Mouse (Mus musculus) NIH3T3 (cell line): ENCODE results near the gene Serpini2.
"Not testable (repeated sequence)": the region's sequence is repeated elsewhere in the genome, so short reads cannot be mapped to it uniquely, and the experiment has no call there.

Experiments
- DNase-seq: peaks from one replicate; pipeline ENCODE4 v3.0.0-alpha.2; 2012; ENCODE audit warnings: low read depth

The Serpini2 gene

GRCm38 (mm10) chr3:75269978-75270377 lies at the start of gene Serpini2:
Serpini2 (minus strand) TSS chr3:75270078.
- DNase-seq: no peak

GRCm38 (mm10) chr3:75308861-75309260 lies 39.0 kb upstream of the Serpini2 start:
- DNase-seq: no peak

DNA sequence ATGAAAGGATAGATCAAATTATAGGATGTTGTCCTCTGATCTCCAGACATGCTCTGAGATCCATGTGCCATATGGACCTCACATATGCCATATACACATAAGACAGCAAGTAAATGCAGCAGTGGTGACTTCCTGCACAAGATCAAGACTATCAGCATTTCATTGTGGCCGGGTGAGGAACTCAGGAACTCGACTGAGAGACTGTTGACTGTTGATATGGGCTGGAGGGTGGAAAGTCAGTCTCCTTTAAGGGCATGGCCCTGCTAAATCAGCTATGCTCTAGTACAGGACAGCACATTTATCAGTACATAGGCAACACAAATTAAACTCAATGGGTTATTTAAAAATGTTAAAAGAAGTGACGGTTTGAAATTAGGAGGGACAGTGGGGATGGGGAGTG lies 38.4 kb upstream of the Serpini2 start:
- no peak for DNase-seq

DNA sequence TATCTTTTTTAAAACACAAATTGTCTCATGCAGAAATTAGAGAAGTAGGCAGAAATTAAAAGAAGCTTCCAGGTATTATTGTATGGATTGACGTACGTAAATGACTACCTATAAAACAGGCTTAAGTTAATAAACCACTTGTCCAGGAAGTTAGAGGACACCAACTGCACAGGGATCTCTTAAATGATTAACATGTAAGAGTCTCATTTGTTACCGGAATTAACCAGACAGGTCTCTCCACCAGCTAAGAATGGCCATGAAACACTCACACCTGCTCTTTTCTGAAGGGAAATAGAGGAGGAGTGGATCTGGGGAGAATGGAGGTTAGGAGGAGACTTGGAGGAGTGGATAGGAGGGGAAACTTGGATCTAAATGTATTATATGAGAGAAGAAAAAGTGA lies 35.7 kb upstream of the Serpini2 start:
- DNase-seq: no peak

DNA sequence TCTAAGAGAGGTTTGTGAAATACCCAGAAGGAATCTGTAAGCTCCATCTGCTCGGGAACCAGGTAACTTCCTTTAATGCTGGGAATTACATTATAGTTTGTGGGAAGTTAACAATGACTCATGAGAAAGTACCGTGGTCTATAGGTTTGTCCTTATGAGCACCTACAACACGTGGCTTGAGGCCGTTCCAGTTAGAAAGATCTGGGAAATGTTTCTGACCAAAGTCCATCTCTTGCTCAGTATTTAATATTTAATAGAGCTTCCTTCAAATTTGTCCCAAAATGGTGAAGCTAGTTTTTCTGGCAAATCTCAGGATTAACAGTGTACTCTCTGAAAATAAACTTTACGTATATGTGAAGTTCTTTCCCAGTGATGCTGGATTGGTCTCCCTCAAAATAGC lies 34.7 kb upstream of the Serpini2 start:
- no peak for DNase-seq

- DNase-seq: no peak
Measured at GRCm38 (mm10) chr3:75301072-75301471, 31.2 kb upstream of the Serpini2 start.

- DNase-seq: not testable (repeated sequence)
Measured at GRCm38 (mm10) chr3:75299464-75299863, 29.6 kb upstream of the Serpini2 start.

DNA sequence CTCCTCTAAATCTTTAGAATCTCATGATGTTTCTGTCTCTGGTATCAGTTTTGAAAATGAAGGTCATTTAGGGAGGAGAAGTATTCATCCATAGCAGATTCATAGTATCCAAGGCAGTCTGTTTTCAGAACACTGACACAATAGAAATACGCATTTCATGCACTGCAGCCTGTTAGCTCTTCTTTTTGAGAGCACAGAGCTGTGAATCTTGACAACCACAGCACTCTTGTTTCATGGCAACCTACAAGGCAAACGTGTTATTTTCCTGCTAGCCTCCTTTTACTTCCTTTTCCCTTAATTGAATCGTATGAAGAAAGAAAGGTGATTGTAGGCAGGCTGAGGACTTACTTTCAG lies 27.9 kb upstream of the Serpini2 start:
- no peak for DNase-seq

- no peak for DNase-seq
Measured at GRCm38 (mm10) chr3:75297026-75297757, 27.3 kb upstream of the Serpini2 start.

DNA sequence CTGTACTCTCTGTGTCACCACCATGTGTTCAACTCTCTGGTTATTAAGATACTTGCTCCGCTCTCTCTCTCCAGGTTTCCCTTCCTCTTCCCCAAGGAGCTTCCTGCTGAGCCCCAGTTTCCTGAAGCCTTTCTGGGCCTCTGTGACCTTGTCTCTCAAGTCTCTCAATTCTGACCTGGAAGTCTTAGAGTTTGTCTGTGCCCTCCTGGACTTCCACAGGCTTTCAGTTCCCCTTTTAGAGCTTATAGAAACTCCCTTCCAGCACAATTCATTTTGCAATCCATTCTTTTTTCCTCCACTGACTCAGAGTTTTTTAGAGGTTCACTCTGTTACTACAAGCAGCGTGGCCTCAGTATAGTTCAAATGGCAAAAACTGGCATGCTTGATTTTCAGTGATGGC lies 23.4 kb upstream of the Serpini2 start:
- DNase-seq: no peak

DNA sequence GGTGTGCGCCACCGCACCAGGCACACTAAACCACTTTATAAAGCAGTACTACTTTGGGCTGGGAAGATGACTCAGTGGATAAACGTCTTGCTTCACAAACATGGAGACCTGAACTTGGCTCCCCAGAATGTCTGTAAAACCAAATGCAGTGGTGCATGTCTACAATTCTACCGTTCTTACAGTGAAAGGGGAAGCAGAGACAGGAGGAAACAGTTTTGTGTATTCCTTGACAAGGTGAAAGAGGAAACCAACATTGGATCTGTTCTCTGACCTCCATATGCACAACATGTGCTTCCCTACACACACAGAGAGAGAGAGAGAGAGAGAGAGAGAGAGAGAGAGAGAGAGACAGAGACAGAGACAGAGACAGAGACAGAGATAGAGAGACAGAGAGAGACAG lies 7.6 kb upstream of the Serpini2 start:
- no peak for DNase-seq

GRCm38 (mm10) chr3:75276522-75276921 lies 6.6 kb upstream of the Serpini2 start:
- DNase-seq: no peak

DNA sequence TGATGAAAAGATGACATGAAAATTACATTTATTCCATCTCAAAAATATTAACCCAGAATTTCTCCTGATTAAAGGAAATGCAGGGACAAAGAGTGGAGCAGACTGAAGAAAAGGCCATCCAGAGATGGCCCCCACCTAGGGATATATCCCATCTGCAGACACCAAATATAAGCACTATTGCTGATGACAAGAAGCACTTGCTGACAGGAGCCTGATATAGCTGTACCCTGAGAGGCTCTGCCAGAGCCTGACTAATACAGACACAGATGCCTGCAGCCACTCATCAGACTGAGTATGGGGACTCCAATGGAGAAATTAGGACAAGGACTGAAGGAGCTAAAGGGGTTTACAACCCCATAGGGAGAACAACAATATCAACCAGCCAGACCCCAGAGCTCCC lies 5.2 kb upstream of the Serpini2 start:
- no peak for DNase-seq

- no peak for DNase-seq
Measured at GRCm38 (mm10) chr3:75259356-75259755, 10.5 kb downstream of the Serpini2 start.

- DNase-seq: no peak
Measured at GRCm38 (mm10) chr3:75219694-75220093, 50.2 kb downstream of the Serpini2 start.

- peak; percentile 50 for DNase-seq
Measured at GRCm38 (mm10) chr3:75219211-75219610, 50.7 kb downstream of the Serpini2 start.

DNA sequence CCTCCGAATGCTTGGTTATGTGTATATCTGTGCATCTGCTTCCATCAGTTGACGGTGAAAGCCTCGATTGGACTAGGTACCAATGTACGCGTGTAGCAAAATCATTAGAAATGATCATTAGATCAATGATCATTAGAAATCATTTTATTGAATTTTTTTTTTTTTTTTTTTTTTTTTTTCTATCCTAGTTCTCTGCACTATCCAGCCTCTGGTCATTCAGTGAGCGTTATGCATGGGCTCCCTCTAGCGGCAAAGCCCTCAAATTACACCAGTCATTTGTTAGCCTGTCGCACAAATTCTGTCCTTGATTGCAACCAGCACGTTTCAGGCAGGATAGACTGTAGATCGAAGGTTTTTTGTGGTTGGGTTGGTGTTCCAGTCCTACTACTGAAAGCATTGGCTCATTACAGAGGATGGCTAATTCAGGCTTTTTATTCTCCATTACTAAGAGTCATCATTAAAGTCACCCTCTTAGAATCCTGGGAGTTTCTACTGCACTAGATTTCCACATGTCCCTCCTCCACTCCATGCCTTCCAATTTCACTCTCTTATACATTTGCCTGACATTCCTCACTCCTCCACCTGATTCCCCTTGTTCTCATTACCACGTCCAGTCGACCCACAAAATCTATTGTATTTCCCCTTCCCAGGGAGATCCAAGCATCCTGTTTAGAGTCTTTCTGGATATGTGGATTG lies 66.9 kb downstream of the Serpini2 start:
- peak; percentile 65 for DNase-seq
